Mouse (Mus musculus) kidney, adult 18-20 months (tissue): ENCODE measurements at regions not wholly inside any gene's neighbourhood (a gene's known extent, or its start where the extent isn't known, plus 50 kb on each side); places are given as distances from the start of the nearest gene placed in this dataset.
A peak's percentile ranks its signal among the peaks of the same experiment; 100 is the strongest.

ENCODE experiments used
- DNase-seq: peaks from one replicate; pipeline ENCODE4 v3.0.0; 2021

- DNase-seq = no peak
Measured at GRCm38 (mm10) chr5:24237201-24237600, 72.4 kb downstream of the Nupl2 start.

DNA sequence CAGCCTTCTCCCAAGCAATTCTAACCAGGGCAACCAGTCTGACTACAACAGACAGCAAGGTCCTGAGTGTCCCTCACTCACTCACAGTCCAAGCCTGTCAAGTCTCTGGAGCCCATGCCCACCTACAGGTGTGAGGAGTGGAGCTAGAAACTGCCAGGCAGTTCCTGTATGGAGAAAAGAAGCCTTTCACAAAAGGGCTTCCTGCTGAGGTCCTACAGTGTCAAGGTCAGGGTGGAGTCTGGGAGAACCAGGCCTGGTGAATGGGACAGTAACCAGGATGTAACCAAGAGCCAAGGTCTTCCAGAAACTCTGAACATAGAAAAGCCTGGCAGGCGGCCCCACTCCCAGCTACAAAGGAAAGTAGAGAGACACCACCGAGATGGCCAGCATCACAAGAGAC is 74.2 kb downstream of the Nupl2 start:
- DNase-seq = no peak

DNA sequence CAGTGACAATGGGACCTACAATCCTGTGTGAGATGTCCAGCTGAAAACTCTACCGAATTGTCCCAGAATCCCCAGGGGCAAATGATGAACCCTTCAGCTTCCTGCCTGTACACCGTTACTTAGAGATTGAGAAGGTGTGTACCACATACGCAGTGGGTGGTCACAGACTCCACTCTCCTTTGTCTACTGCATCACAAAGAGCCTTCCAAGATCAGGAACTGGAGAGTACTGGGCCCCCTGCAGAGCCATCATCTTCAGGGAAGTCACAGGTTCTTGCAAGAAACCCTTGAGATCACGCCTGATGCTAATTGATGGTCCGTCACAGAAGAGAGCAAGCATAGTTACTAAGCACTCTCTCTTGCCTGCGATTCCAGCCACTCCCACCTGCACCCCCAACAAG is 79.4 kb downstream of the Nupl2 start:
- no peak for DNase-seq

DNA sequence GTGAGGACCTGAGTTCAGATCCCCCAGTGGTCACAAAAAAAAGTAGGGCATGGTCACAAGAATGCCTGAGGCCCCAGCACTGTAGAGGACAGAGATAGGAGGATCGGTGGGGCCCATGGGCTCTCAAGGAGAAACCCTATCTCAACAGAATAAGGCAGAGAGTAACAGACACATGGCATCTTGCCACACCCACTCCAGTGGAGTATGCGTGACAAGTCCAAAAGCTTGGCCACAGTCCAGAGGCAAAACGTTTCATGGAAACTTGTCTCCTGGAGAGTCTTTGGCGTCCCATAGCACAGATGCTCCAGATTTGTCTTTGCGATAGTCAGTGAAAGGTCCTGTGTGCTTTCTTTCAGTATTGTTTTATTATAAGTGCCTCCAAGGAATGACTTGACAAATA is 90.7 kb downstream of the Nupl2 start:
- DNase-seq = no peak

DNA sequence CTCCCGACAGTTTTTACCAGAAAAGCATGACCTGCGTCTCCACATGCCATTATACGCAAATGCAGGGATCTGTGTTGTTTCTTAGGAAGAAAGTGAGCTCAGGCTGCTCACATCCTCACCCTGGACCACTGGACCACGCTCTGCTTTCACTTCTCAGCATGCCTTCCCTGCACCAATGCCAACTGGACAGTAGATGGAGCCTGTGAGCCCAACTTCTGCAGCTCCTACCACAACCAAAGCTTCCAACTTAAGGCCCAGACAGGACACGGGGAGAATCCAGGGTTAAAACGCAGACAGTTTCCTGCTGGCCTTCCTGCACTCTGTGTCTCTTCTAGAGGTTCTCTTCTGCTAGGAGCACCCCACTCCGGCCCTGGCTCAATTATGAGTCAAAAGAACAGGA is 90.3 kb downstream of the Kcnh2 start:
- DNase-seq = peak; percentile 71

GRCm38 (mm10) chr5:24262146-24262545 is 89.3 kb downstream of the Kcnh2 start:
- no peak for DNase-seq

- no peak for DNase-seq
Measured at GRCm38 (mm10) chr5:24264151-24264550, 87.3 kb downstream of the Kcnh2 start.

- DNase-seq = no peak
Measured at GRCm38 (mm10) chr5:24265431-24265830, 86.0 kb downstream of the Kcnh2 start.

DNA sequence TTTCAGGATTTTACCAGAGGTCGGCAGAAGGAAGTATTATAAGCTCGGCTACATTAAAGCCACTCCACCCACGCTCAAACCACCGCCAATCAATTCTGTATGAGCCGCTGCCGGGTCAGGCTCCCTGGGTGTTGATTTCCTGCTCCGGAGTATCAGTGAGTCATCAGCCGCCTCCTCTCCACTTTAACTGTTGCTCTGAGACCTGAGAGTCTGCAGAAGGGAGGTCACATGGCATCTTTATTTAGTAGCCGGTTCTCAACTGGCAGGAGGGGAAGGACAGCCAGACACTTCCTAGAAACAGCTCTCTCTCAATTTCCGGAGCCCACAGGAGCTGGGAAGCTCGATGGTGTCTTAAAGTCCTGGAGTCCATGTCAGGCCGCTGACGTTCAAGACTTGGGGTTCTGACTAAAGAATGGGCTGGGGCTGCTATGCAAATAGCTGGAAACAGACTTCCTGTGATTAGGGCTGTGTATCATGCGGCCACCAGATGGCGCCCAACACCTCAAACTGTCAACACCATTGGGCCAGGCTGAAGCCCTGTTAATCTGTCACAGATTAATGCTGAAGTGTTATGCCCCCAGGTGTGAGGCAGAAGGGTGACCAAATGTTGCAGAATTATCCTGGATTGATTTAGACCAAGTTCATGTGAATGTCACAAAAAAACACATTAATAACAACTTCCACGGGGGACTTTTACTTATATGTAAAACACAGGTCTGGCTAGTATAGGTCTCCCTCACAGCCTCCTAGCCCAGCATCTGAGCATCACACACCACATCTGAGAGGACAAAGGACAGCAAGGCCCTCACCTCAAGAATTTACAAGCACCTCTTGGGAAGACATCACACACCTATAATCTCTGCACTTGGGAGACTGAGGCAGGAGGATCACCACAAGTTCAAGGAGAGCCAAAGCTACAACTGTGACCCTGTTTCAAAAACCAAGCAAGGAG is 84.8 kb downstream of the Kcnh2 start:
- peak; percentile 88 for DNase-seq
